Mouse (Mus musculus) hindbrain, postnatal 0 days (tissue): ENCODE data around the gene Large2. TPM values are rescaled to one million over a fixed set of nuclear protein-coding genes. Genes with fewer than 3 reads are reported as not detected.
A peak's percentile ranks its signal among the peaks of the same experiment; 100 is the strongest.

Experiments
- ATAC-seq: fragments of 200-750 bp; cut with Nextera tagmentation; 2 replicates; pipeline ENCODE4 v1.8.0; 2017; ENCODE audit warnings: mild to moderate bottlenecking, moderate TSS enrichment, moderate library complexity
- DNase-seq: peaks from one replicate; pipeline ENCODE4 v3.0.0-alpha.2; 2015; ENCODE audit warnings: low spot score
- H3K27ac ChIP-seq: fragments of 300-500 bp; sonication (generic); 2 replicates; pipeline ENCODE4 v1.5.1; 2014; ENCODE audit warnings: mild to moderate bottlenecking
- H3K27me3 ChIP-seq: fragments of 300-500 bp; sonication (generic); 2 replicates; pipeline ENCODE4 v1.6.1; 2014; ENCODE audit warnings: low read length, mixed read lengths; ENCODE audit not compliant: insufficient read depth
- H3K36me3 ChIP-seq: fragments of 300-500 bp; sonication (generic); 2 replicates; pipeline ENCODE4 v1.6.1; 2014; ENCODE audit warnings: low read length, mixed read lengths; ENCODE audit not compliant: insufficient read depth
- H3K4me1 ChIP-seq: fragments of 300-500 bp; sonication (generic); 2 replicates; pipeline ENCODE4 v1.6.1; 2014; ENCODE audit warnings: antibody characterized with exemption, low read length, mixed read lengths; ENCODE audit not compliant: insufficient read depth
- H3K4me2 ChIP-seq: fragments of 300-500 bp; sonication (generic); 2 replicates; pipeline ENCODE4 v1.6.1; 2014; ENCODE audit warnings: low read depth, mild to moderate bottlenecking, low read length, moderate library complexity, mixed read lengths
- H3K4me3 ChIP-seq: fragments of 300-500 bp; sonication (generic); 2 replicates; pipeline ENCODE4 v1.5.1; 2014; ENCODE audit warnings: low read length
- H3K9ac ChIP-seq: fragments of 300-500 bp; sonication (generic); replicated peaks from 2 replicates; pipeline ENCODE4 v1.6.1; 2014; ENCODE audit warnings: mild to moderate bottlenecking, low read length, moderate library complexity, mixed read lengths
- H3K9me3 ChIP-seq: fragments of 300-500 bp; sonication (generic); 2 replicates; pipeline ENCODE4 v1.6.1; 2016; ENCODE audit warnings: low read length, mixed read lengths
- CTCF ChIP-seq: IDR thresholded peaks from 2 replicates; pipeline ENCODE4 v1.5.1; 2016; ENCODE audit warnings: antibody characterized with exemption, control low read depth, low read depth
- WGBS: fragments of 180-500 bp; shearing (Covaris S2); extraction: QIAGEN DNeasy Blood & Tissue Kit; methylation state at CpG from one replicate; pipeline ENCODE4 v1.1.7; 2014; 5-methylcytosine and 5-hydroxymethylcytosine counted together
- polyA plus RNA-seq: library from polyadenylated mRNA; unstranded; fragments of >200 nt; fragmentation: Nextera tagmentation; extraction: Ambion mirVana; gene quantifications from 2 replicates; pipeline ENCODE4 v1.2.1, GENCODE M21; 2015
- total RNA-seq: library from RNA; depleted of rRNA; stranded (reverse); fragments of >200 nt; gene quantifications from 2 replicates; pipeline ENCODE4 v1.2.3, GENCODE M21; 2014

The Large2 gene
- total and polyA plus RNA-seq, 2 experiments from 2014 or later, result 0.16 to 1.8 TPM

GRCm38 (mm10) chr2:92373437-92373813, 1.2 kb downstream of the Large2 start:
- H3K36me3 ChIP-seq, result peaks cover 2% of the 10 kb centered on the region; the same call in 1 of the 2 replicates
- H3K9me3 ChIP-seq, result no peaks in the 10 kb centered on the region
- no peak overlapping the region for H3K9ac ChIP-seq
- no peak overlapping the region for H3K4me3 ChIP-seq
- H3K4me1 ChIP-seq, result peaks cover 29% of the 10 kb centered on the region
- ATAC-seq (no peak), DNase-seq (no peak)
- no peak for TF ChIP-seq CTCF
- no peak overlapping the region for H3K27ac ChIP-seq
- H3K4me2 ChIP-seq, result no peak overlapping the region
- no peaks in the 10 kb centered on the region for H3K27me3 ChIP-seq
- 81% methylated on average over 11 of the region's 11 CpGs for WGBS

GRCm38 (mm10) chr2:92372767-92373436, 1.8 kb downstream of the Large2 start:
- WGBS, result 38% methylated on average over 9 of the region's 9 CpGs
- no peak for TF ChIP-seq CTCF
- H3K36me3 ChIP-seq, result no peaks in the 10 kb centered on the region; the same call in 1 of the 2 replicates
- H3K27ac ChIP-seq, result no peak overlapping the region
- no peak overlapping the region for H3K4me2 ChIP-seq
- peak; percentile 24 for DNase-seq
- H3K4me3 ChIP-seq, result no peak overlapping the region
- H3K9ac ChIP-seq, result no peak overlapping the region
- no peaks in the 10 kb centered on the region for H3K27me3 ChIP-seq
- peaks cover 29% of the 10 kb centered on the region for H3K4me1 ChIP-seq
- H3K9me3 ChIP-seq, result no peaks in the 10 kb centered on the region
- no peak for ATAC-seq

DNA sequence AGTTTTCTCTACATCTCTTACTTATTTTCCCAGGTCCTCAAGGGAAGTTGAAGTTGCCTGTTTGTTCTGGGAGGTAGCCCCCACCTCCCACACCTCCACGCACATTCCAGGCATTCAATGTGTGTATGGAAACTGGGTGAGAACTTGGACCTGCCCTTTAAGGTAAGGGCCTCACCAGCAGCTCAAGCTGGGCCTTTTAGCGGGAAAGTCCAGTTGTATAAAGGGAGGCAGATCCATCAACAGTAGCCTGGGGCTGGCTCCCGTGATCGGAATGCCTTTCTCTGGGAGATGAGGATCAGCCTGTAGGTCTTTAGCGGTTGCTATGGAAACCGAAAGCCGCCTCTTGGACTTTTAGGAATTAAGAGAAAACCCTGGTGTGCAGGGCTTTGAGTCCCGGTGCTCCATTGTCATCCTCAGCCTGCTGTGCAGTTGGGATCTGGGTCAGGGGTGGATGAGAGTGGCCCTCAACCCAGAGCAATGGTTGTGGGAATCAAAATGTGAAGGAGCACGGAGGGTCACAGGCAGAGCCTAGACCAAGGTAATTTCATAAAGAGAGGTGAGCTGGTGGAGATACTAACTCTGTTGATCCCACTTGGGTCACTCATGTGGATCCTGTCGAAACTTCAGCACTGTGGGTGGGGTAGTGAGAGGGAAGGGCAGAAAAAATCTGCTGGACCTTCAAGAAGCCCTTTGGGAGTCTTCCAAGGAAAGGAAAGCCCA, 2.5 kb downstream of the Large2 start:
- Histone ChIP-seq H3K27me3 (no peaks in the 10 kb centered on the region), H3K9ac (no peak overlapping the region), H3K4me3 (no peak overlapping the region), H3K36me3 (no peaks in the 10 kb centered on the region), H3K4me1 (peaks cover 29% of the 10 kb centered on the region), H3K9me3 (no peaks in the 10 kb centered on the region), H3K4me2 (no peak overlapping the region), H3K27ac (no peak overlapping the region)
- DNase-seq (peak; percentile 61), ATAC-seq (no peak)
- TF ChIP-seq CTCF, result no peak
- 13% methylated on average over 10 of the region's 10 CpGs for WGBS

DNA sequence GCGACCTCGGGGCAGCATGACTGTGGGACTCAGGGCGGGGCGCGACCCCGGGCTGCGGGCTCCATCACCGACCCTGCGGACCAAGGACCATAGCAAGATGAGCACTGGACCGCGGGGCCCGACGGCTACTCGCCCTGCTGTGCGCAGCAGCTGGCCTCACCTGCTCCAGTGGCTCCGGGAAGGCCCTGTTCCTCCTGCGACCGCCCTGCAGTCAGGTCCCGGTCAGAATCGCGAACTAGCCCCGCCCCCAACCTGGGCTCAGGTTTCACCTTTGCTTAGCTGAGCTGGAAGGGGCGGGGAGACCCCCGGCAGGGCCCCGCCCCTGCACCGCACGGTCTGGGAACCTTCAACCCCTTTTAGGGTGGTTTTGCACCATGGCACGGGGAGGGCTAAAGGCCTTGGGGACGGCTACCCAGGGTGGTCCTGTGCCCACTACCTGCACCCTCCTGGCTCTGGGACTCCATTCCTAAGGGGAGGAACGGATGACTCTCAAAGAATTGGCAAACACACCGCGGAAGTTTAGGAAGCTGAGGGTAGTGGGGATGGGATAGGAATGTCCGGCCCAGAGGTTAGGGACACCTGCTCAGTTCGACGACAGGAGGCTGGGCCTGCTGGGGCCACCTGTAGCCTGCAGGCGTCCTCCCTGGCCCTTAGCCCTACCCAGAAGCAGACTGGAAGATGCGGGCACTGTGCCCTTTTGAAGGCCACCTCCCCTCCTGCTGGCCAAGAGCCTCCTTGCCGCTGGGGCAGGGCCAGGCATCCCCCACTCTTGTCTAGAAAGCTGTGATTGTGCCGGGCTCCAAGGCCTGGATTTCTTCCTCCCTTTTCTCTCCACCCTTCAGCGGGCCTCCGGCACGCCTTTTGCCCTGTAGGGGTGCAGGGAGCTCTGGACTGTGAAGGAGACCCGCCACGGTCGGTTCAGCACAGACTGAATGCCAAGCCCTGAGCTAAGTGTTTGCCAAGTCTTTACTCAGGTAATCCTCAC, 3.6 kb downstream of the Large2 start:
- peak; percentile 10; the same call in 1 of the 2 replicates for TF ChIP-seq CTCF
- H3K36me3 ChIP-seq, result no peaks in the 10 kb centered on the region
- no peak overlapping the region for H3K27ac ChIP-seq
- peak overlapping the region; percentile 13; the same call in 1 of the 2 replicates for H3K4me3 ChIP-seq
- H3K9ac ChIP-seq, result 0 out of 2 replicates have a peak overlapping the region, but pooled peaks have one; percentile 10
- WGBS, result 4% methylated on average over 45 of the region's 45 CpGs
- DNase-seq, result peak; percentile 31
- H3K9me3 ChIP-seq, result no peaks in the 10 kb centered on the region
- H3K4me1 ChIP-seq, result peaks cover 25% of the 10 kb centered on the region
- no peaks in the 10 kb centered on the region for H3K27me3 ChIP-seq
- peak overlapping the region; percentile 53 for H3K4me2 ChIP-seq
- ATAC-seq, result no peak

DNA sequence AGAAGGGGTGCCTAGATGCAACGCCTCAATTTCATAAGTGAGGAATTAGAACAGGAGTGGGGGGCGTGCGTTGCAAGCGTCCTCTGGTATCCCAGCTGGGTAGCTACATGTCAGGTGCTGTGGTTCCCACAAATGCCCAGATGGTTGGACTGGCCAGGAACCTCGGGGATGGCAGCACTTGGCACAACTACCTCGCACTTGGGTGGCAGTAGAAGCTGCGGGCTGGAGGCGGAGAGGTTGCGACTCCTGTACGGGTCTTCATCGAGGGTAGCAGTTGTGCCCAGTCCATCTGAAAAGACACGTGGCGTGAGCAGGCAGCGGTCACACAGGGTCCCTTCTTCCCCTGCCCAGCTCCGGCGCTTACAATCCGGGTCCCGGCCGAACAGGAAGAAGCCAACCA, 4.3 kb downstream of the Large2 start:
- Histone ChIP-seq H3K9ac (0 out of 2 replicates have a peak overlapping the region, but pooled peaks have one; percentile 10), H3K4me2 (peak overlapping the region; percentile 53), H3K36me3 (no peaks in the 10 kb centered on the region), H3K4me1 (peaks cover 21% of the 10 kb centered on the region), H3K27ac (no peak overlapping the region), H3K9me3 (no peaks in the 10 kb centered on the region), H3K4me3 (peak overlapping the region; percentile 13; the same call in 1 of the 2 replicates), H3K27me3 (no peaks in the 10 kb centered on the region)
- DNase-seq, result no peak
- ATAC-seq, result no peak
- no peak for TF ChIP-seq CTCF
- WGBS, result 14% methylated on average over 18 of the region's 19 CpGs

- no peaks in the 10 kb centered on the region for H3K9me3 ChIP-seq
- whole genome bisulfite sequencing, result 44% methylated on average over 20 of the region's 20 CpGs
- no peaks in the 10 kb centered on the region; the same call in 1 of the 2 replicates for H3K36me3 ChIP-seq
- no peak for TF ChIP-seq CTCF
- ATAC-seq (no peak), DNase-seq (no peak)
- no peaks in the 10 kb centered on the region for H3K27me3 ChIP-seq
- no peak overlapping the region for H3K9ac ChIP-seq
- no peak overlapping the region for H3K4me3 ChIP-seq
- no peak overlapping the region for H3K27ac ChIP-seq
- H3K4me2 ChIP-seq, result no peak overlapping the region
- peaks cover 21% of the 10 kb centered on the region for H3K4me1 ChIP-seq
Observed at GRCm38 (mm10) chr2:92367383-92368029, 7.2 kb downstream of the Large2 start.
